Mouse (Mus musculus): ENCODE results near the gene Npb. TPM values are rescaled to one million over a fixed set of nuclear protein-coding genes. Genes with fewer than 3 reads are reported as not detected.

The Npb gene
- polyA plus RNA-seq (2012; rRNA removed) = 0.22 and 0.57 TPM in 2 replicates

GRCm38 (mm10) chr11:120608241-120609034, at the start of gene Npb:
Gene Npb, plus strand, starts transcription at chr11:120608477.

GRCm38 (mm10) chr11:120572752-120573584, 35.3 kb upstream of the Npb start, which contains the start of gene P4hb:
Gene P4hb, minus strand, starts transcription at chr11:120573253.

GRCm38 (mm10) chr11:120581490-120582267, 26.6 kb upstream of the Npb start, which contains the start of gene Arhgdia:
Gene Arhgdia, minus strand, starts transcription at chr11:120581624.

GRCm38 (mm10) chr11:120598283-120598989, 9.8 kb upstream of the Npb start, which contains the start of the genes Alyref and Anapc11:
Gene Alyref, minus strand, starts transcription at chr11:120598365.
Gene Anapc11, plus strand, starts transcription at chr11:120598421.

GRCm38 (mm10) chr11:120617519-120618112, 9.3 kb downstream of the Npb start, which contains the start of gene Pcyt2:
Gene Pcyt2, minus strand, starts transcription at chr11:120617936.

GRCm38 (mm10) chr11:120625152-120625775, 17.0 kb downstream of the Npb start, which contains the start of gene Sirt7:
Gene Sirt7, minus strand, starts transcription at chr11:120625240.

GRCm38 (mm10) chr11:120633520-120634343, 25.5 kb downstream of the Npb start, which contains the start of gene Mafg:
Gene Mafg, minus strand, starts transcription at chr11:120633600.

GRCm38 (mm10) chr11:120643601-120643987, 35.3 kb downstream of the Npb start, which contains the start of gene Pycr1:
Gene Pycr1, minus strand, starts transcription at chr11:120643769.

GRCm38 (mm10) chr11:120648001-120648476, 39.8 kb downstream of the Npb start, which contains the start of gene Myadml2:
Gene Myadml2, minus strand, starts transcription at chr11:120648158.

Other genes starting within 250 kb of the Npb start
- gene Fscn2, start 246.9 kb upstream of the Npb start, polyA plus RNA-seq (2012; rRNA removed) = 0.49 and 0.66 TPM in 2 replicates
- 107 and 108 TPM in 2 replicates for gene Faap100, start 229.7 kb upstream of the Npb start, polyA plus RNA-seq (2012; rRNA removed)
- 52.6 and 53.0 TPM in 2 replicates for gene Nploc4, start 170.8 kb upstream of the Npb start, polyA plus RNA-seq (2012; rRNA removed)
- not detected in 2 replicates for gene Tspan10, start 165.8 kb upstream of the Npb start, polyA plus RNA-seq (2012; rRNA removed)
- 0.32 and 0.56 TPM in 2 replicates for gene Pde6g, start 155.0 kb upstream of the Npb start, polyA plus RNA-seq (2012; rRNA removed)
- 8.6 and 10.0 TPM in 2 replicates for gene Oxld1, start 150.4 kb upstream of the Npb start, polyA plus RNA-seq (2012; rRNA removed)
- 30.3 and 32.5 TPM in 2 replicates for gene Ccdc137, start 150.4 kb upstream of the Npb start, polyA plus RNA-seq (2012; rRNA removed)
- 42.5 and 46.3 TPM in 2 replicates for gene Arl16, start 140.9 kb upstream of the Npb start, polyA plus RNA-seq (2012; rRNA removed)
- 107 and 119 TPM in 2 replicates for gene Mrpl12, start 123.9 kb upstream of the Npb start, polyA plus RNA-seq (2012; rRNA removed)
- gene Slc25a10, start 116.6 kb upstream of the Npb start, polyA plus RNA-seq (2012; rRNA removed) = 33.0 and 33.5 TPM in 2 replicates
- 0.10 and 0.45 TPM in 2 replicates for gene Gcgr, start 77.8 kb upstream of the Npb start, polyA plus RNA-seq (2012; rRNA removed)
- gene Mcrip1, start 58.8 kb upstream of the Npb start, polyA plus RNA-seq (2012; rRNA removed) = 192 and 196 TPM in 2 replicates
- gene Ppp1r27, start 57.3 kb upstream of the Npb start, polyA plus RNA-seq (2012; rRNA removed) = 1.1 TPM in 1 of 2 replicates, not detected in the other
- gene P4hb, start 35.2 kb upstream of the Npb start, polyA plus RNA-seq (2012; rRNA removed) = 153 and 156 TPM in 2 replicates
- gene Arhgdia, start 26.9 kb upstream of the Npb start, polyA plus RNA-seq (2012; rRNA removed) = 443 and 473 TPM in 2 replicates
- 83.1 and 83.5 TPM in 2 replicates for gene Alyref, start 10.1 kb upstream of the Npb start, polyA plus RNA-seq (2012; rRNA removed)
- gene Anapc11, start 10.1 kb upstream of the Npb start, polyA plus RNA-seq (2012; rRNA removed) = 185 and 196 TPM in 2 replicates
- gene Pcyt2, start 9.5 kb downstream of the Npb start, polyA plus RNA-seq (2012; rRNA removed) = 286 and 294 TPM in 2 replicates
- 67.4 and 67.5 TPM in 2 replicates for gene Sirt7, start 16.8 kb downstream of the Npb start, polyA plus RNA-seq (2012; rRNA removed)
- gene Mafg, start 25.1 kb downstream of the Npb start, polyA plus RNA-seq (2012; rRNA removed) = 69.7 and 75.8 TPM in 2 replicates
- 19.2 and 19.8 TPM in 2 replicates for gene Pycr1, start 35.3 kb downstream of the Npb start, polyA plus RNA-seq (2012; rRNA removed)
- gene Myadml2, start 39.7 kb downstream of the Npb start, polyA plus RNA-seq (2012; rRNA removed) = 0.63 and 0.74 TPM in 2 replicates
- 7.3 and 7.5 TPM in 2 replicates for gene Notum, start 52.7 kb downstream of the Npb start, polyA plus RNA-seq (2012; rRNA removed)
- gene Aspscr1, start 64.5 kb downstream of the Npb start, polyA plus RNA-seq (2012; rRNA removed) = 70.1 and 71.8 TPM in 2 replicates
- gene Cenpx, start 105.3 kb downstream of the Npb start, polyA plus RNA-seq (2012; rRNA removed) = 56.6 and 60.2 TPM in 2 replicates
- gene Lrrc45, start 105.4 kb downstream of the Npb start, polyA plus RNA-seq (2012; rRNA removed) = 144 TPM in 2 replicates
- 858 and 954 TPM in 2 replicates for gene Rac3, start 113.0 kb downstream of the Npb start, polyA plus RNA-seq (2012; rRNA removed)
- 6.9 and 7.2 TPM in 2 replicates for gene Dcxr, start 118.8 kb downstream of the Npb start, polyA plus RNA-seq (2012; rRNA removed)
- gene Cbr2, start 123.6 kb downstream of the Npb start, polyA plus RNA-seq (2012; rRNA removed) = 2.5 and 4.2 TPM in 2 replicates
- gene Hmga1b, start 154.3 kb downstream of the Npb start, polyA plus RNA-seq (2012; rRNA removed) = 0.82 and 1.0 TPM in 2 replicates
- 118 and 127 TPM in 2 replicates for gene Rfng, start 175.7 kb downstream of the Npb start, polyA plus RNA-seq (2012; rRNA removed)
- gene Gps1, start 175.8 kb downstream of the Npb start, polyA plus RNA-seq (2012; rRNA removed) = 294 and 308 TPM in 2 replicates
- 38.1 and 38.2 TPM in 2 replicates for gene Dus1l, start 187.9 kb downstream of the Npb start, polyA plus RNA-seq (2012; rRNA removed)
- gene Fasn, start 216.1 kb downstream of the Npb start, polyA plus RNA-seq (2012; rRNA removed) = 281 and 338 TPM in 2 replicates